Mouse (Mus musculus) gastrocnemius, postnatal 14 days (tissue): ENCODE results near the gene Gp9. TPM values are rescaled to one million over a fixed set of nuclear protein-coding genes. Genes with fewer than 3 reads are reported as not detected.

Experiments used
- DNase-seq: peaks from one replicate; pipeline ENCODE4 v3.0.0; 2021; ENCODE audit warnings: mixed read lengths
- intact Hi-C: fragments of 180-260 bp; cut with DNase I; formaldehyde crosslinking; loops from one replicate; pipeline ENCODE4 v1.15.1; 2025; ENCODE audit warnings: low total_unique reads
- total RNA-seq, 2 experiments: library from RNA; stranded (reverse); gene quantifications; 2 replicates each; pipeline ENCODE4 v1.2.3; 2021

Gene Gp9
- total RNA-seq, 2 experiments from 2014 or later = not detected

DNA sequence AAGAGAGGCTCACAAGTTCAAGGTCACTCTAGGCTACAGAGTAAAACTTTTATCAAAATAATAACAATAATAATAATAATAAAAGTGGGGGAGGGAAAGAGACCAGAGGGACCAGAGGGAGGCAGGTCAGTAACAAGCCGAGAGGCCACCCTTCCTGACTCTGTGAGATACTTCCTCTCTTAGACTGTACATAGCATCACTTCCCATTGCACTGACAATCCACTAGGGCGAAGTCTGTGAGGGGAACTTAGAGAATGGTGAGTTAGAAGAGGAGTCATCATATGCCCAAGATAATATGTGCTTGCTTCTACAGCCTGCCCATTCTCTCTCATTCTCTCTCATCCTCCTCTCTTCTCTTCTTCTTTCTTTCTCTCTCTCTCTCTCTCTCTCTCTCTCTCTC lies 28.2 kb downstream of the Gp9 start:
- intact Hi-C loops = no loop called here
- DNase-seq = no peak

DNA sequence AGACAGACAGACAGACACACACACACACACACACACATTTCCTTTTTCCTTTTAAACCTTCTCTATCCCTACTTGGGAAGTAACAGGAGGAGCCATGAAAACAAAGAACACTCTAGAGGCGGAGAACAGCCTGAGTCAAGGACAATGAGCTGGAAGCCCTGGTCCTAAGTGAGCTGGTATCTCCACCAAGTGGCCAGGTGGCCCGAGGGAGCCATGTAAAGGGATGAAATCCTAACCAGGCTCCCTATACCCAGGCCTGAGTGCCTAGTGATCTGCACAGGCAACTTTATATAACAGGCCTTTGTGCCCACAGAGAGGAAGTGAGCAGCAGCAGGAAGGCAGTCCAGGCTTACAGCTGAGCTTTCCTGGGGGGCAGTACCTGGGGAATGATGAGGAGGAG lies 29.0 kb downstream of the Gp9 start:
- intact Hi-C loops = no loop called here
- no peak for DNase-seq

GRCm38 (mm10) chr6:87807735-87808440 lies 30.0 kb downstream of the Gp9 start:
- no peak for DNase-seq
- intact Hi-C loops = no loop called here

GRCm38 (mm10) chr6:87808521-87808920 lies 30.6 kb downstream of the Gp9 start:
- intact Hi-C loops = no loop called here
- no peak for DNase-seq

GRCm38 (mm10) chr6:87809144-87809543 lies 31.3 kb downstream of the Gp9 start:
- intact Hi-C loops = no loop called here
- no peak for DNase-seq

DNA sequence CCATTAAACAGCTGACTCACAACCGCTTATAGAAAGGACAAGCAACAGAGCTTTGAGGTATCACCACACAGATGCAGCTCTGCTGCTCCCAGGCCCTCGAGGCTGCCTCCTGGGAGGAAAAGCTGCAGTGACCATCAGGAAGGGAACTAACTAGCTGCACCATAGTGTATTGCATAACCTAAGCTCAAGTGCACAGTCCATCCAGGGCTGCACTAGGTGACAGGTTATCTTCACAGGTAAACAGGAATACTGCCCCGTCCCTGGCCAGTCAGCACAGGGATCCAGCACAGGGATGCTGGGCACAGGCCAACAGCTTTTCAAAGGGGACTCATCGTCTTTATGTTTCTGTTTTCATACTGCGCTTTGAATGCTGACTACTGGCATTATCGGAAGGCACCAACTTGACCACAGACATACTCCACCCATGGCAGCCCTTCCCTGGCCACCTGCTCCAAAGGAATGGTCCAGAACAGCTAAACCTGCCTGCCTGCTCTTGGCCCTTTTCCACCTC lies 31.8 kb downstream of the Gp9 start:
- no peak for DNase-seq
- intact Hi-C loops = no loop called here

- DNase-seq = no peak
- intact Hi-C loops = no loop called here
Observed at GRCm38 (mm10) chr6:87810311-87810710, 32.4 kb downstream of the Gp9 start.

- DNase-seq = peak; percentile 66
- intact Hi-C loops = no loop called here
Observed at GRCm38 (mm10) chr6:87810713-87811669, 33.1 kb downstream of the Gp9 start.

- intact Hi-C loops = no loop called here
- DNase-seq = peak; percentile 94
Observed at GRCm38 (mm10) chr6:87811675-87812338, 33.9 kb downstream of the Gp9 start, which contains the start of gene Rab43. Gene Rab43 (minus strand): TSS chr6:87812164.

DNA sequence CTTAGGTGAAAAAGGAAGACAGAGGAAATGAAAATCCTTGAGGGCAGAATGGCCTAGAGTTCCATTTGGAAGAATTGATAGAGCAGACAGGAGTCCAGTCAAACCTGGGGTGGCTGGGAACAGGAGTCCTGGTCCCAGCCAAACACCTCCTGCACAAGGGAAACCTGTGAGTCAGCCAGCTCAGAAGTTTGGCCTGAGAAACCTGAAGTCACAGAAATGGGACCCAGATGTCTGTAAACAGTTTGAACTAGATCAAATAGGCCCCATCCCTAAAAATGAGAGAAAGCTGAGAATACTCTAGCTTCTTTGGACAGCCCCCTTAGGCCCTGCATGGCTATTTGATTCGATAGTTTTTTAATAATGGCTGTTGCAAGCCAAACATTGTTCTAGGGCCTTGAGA lies 34.8 kb downstream of the Gp9 start:
- DNase-seq = no peak
- intact Hi-C loops = no loop called here

DNA sequence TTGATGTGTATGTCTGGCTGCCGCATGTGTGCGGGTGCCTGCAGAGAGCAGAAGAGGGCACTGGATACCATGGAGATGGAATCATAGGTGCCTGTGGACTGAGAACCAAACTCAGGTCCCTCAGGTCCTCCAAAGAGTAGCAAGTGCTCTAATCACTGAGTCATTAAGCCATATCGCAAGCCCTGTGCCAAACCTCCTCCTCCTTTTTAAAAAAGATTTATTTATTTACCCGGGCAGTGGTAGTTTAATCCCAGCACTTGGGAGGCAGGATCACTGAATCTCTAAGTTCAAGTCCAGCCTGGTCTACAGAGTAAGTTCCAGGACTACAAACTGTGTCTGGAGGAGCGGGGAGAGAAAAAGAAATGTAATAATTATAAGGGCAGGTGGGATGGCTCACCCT lies 36.6 kb downstream of the Gp9 start:
- no peak for DNase-seq
- intact Hi-C loops = no loop called here

GRCm38 (mm10) chr6:87820366-87820765 lies 42.5 kb downstream of the Gp9 start:
- intact Hi-C loops = no loop called here
- DNase-seq = no peak

Other genes with a start within 250 kb of the Gp9 start
- gene Arhgap25, start 244.8 kb upstream of the Gp9 start, total RNA-seq = 1 to 10 TPM; 2.1 to 2.9 TPM
- gene Prokr1, start 187.3 kb upstream of the Gp9 start, total RNA-seq = 1 to 10 TPM; 2.2 to 3.6 TPM
- gene Aplf, start 105.9 kb upstream of the Gp9 start, total RNA-seq = 1 to 10 TPM; 2.8 to 3.4 TPM
- 1 to 10 TPM; 1.6 to 2.0 TPM for gene Efcc1, start 47.2 kb upstream of the Gp9 start, total RNA-seq
- 10 to 100 TPM in 1 of 2 experiments, 1 to 10 TPM in 1; 7.9 to 13.2 TPM for gene Rab43, start 34.1 kb downstream of the Gp9 start, total RNA-seq
- 1 to 10 TPM in 1 of 2 experiments, under 1 TPM in 1; 0.89 to 1.5 TPM for gene Gm45140, start 57.7 kb downstream of the Gp9 start, total RNA-seq
- gene Isy1, start 60.7 kb downstream of the Gp9 start, total RNA-seq = 10 to 100 TPM; 18.2 to 18.6 TPM
- gene Cnbp, start 73.0 kb downstream of the Gp9 start, total RNA-seq = 100 to 1,000 TPM; 452 to 474 TPM
- 10 to 100 TPM; 39.1 to 44.7 TPM for gene Copg1, start 109.7 kb downstream of the Gp9 start, total RNA-seq
- 1 to 10 TPM; 7.3 to 7.7 TPM for gene Hmces, start 135.9 kb downstream of the Gp9 start, total RNA-seq
- 1 to 10 TPM; 7.4 to 7.8 TPM for gene H1fx, start 203.6 kb downstream of the Gp9 start, total RNA-seq